Mouse (Mus musculus) G1E (cell line): ENCODE measurements around the gene Mier2. TPM values are rescaled to one million over a fixed set of nuclear protein-coding genes. Genes with fewer than 3 reads are reported as not detected.

Experiments used
- ATAC-seq: 2 replicates; pipeline ENCODE4 v1.8.0; 2016; ENCODE audit warnings: mild to moderate bottlenecking; ENCODE audit not compliant: insufficient number of reproducible peaks, poor library complexity, low FRiP score, severe bottlenecking; ENCODE audit errors: extremely low read depth
- DNase-seq: peaks from one replicate; pipeline ENCODE4 v3.0.0; 2012; ENCODE audit warnings: low spot score
- H3K27me3 ChIP-seq: 2 replicates; pipeline ENCODE4 v1.6.1; 2012; ENCODE audit warnings: mild to moderate bottlenecking, low read length, inconsistent platforms; ENCODE audit not compliant: insufficient read depth
- H3K36me3 ChIP-seq: replicated peaks from 2 replicates; pipeline ENCODE3; 2012; ENCODE audit warnings: mild to moderate bottlenecking, inconsistent platforms
- H3K4me1 ChIP-seq: 2 replicates; pipeline ENCODE4 v1.6.1; 2012; ENCODE audit warnings: low read depth, low read length, inconsistent platforms, mixed read lengths; ENCODE audit not compliant: insufficient read depth
- H3K4me3 ChIP-seq: 2 replicates; pipeline ENCODE4 v1.5.1; 2012; ENCODE audit warnings: low read depth, mild to moderate bottlenecking, inconsistent platforms, low read length, moderate library complexity, mixed read lengths
- H3K9me3 ChIP-seq: replicated peaks from 2 replicates; pipeline ENCODE4 v1.6.1; 2012; ENCODE audit warnings: inconsistent platforms
- CTCF ChIP-seq: IDR thresholded peaks from 2 replicates; pipeline ENCODE4 v1.5.1; 2012; ENCODE audit warnings: low read depth, low read length, inconsistent platforms, mixed read lengths
- GATA1 ChIP-seq: IDR thresholded peaks from 2 replicates; pipeline ENCODE4 v1.6.1; 2012; ENCODE audit warnings: borderline replicate concordance, low read length, inconsistent platforms, mixed read lengths
- GATA2 ChIP-seq: IDR thresholded peaks from 2 replicates; pipeline ENCODE4 v1.6.1; 2012; ENCODE audit warnings: low read depth, low read length, inconsistent platforms, borderline replicate concordance
- POLR2AphosphoS5 ChIP-seq: IDR thresholded peaks from 2 replicates; pipeline ENCODE4 v1.6.1; 2012; ENCODE audit warnings: low read depth, low read length, inconsistent platforms; ENCODE audit not compliant: insufficient replicate concordance
- TAL1 ChIP-seq: conservative IDR thresholded peaks from 2 replicates; pipeline ENCODE4 v1.6.1; 2012; ENCODE audit warnings: low read depth, low read length, inconsistent platforms, mixed read lengths
- polyA plus RNA-seq: library from polyadenylated mRNA; stranded (reverse); fragments of >175 nt; gene quantifications from 2 replicates; pipeline ENCODE4 v1.2.3, GENCODE M21; 2012
- total RNA-seq, 2 experiments: library from RNA; stranded (forward) in 1 of 2; stranded (reverse) in 1 of 2; fragments of 200-1000 nt in 1 of 2; fragments of >200 nt in 1 of 2; fragmentation: Nextera tagmentation in 1 of 2; gene quantifications; 2 replicates each; pipeline ENCODE4 v1.2.3; 2014 to 2017

The Mier2 gene
- total and polyA plus RNA-seq, 3 experiments, result 0.05 TPM; not detected in 2

GRCm38 (mm10) chr10:79524433-79524832 lies 30.6 kb downstream of the Mier2 start:
- no peaks in the 10 kb centered on the region; the same call in 1 of the 2 replicates for H3K27me3 ChIP-seq
- DNase-seq (no peak), ATAC-seq (no peak)
- TF ChIP-seq CTCF, result no peak
- no peak for TF ChIP-seq TAL1
- no peak for TF ChIP-seq GATA2
- TF ChIP-seq GATA1, result no peak
- no peak for TF ChIP-seq POLR2AphosphoS5
- no peaks in the 10 kb centered on the region for H3K9me3 ChIP-seq
- no peaks in the 10 kb centered on the region for H3K4me1 ChIP-seq
- no peak overlapping the region for H3K4me3 ChIP-seq
- no peaks in the 10 kb centered on the region for H3K36me3 ChIP-seq

- no peak for ATAC-seq
- Histone ChIP-seq H3K4me3 (no peak overlapping the region), H3K36me3 (no peaks in the 10 kb centered on the region), H3K9me3 (no peaks in the 10 kb centered on the region), H3K4me1 (no peaks in the 10 kb centered on the region), H3K27me3 (no peaks in the 10 kb centered on the region)
- TF ChIP-seq TAL1 (no peak), GATA2 (no peak), GATA1 (no peak), CTCF (no peak)
- DNase-seq, result no peak
Measured at GRCm38 (mm10) chr10:79506709-79507108, 48.3 kb downstream of the Mier2 start.

- Histone ChIP-seq H3K36me3 (no peaks in the 10 kb centered on the region), H3K27me3 (no peaks in the 10 kb centered on the region), H3K4me1 (no peaks in the 10 kb centered on the region), H3K9me3 (no peaks in the 10 kb centered on the region), H3K4me3 (no peak overlapping the region)
- TF ChIP-seq POLR2AphosphoS5, result no peak
- no peak for TF ChIP-seq TAL1
- TF ChIP-seq CTCF, result no peak
- no peak for TF ChIP-seq GATA2
- TF ChIP-seq GATA1, result no peak
- DNase-seq (no peak), ATAC-seq (no peak)
Measured at GRCm38 (mm10) chr10:79502830-79503644, 52.0 kb downstream of the Mier2 start.

GRCm38 (mm10) chr10:79496701-79497288 lies 58.2 kb downstream of the Mier2 start:
- ATAC-seq (no peak), DNase-seq (no peak)
- H3K27me3 ChIP-seq, result no peaks in the 10 kb centered on the region
- no peak overlapping the region for H3K4me3 ChIP-seq
- no peaks in the 10 kb centered on the region for H3K36me3 ChIP-seq
- H3K9me3 ChIP-seq, result no peaks in the 10 kb centered on the region
- no peak for TF ChIP-seq CTCF
- TF ChIP-seq GATA2, result no peak
- TF ChIP-seq GATA1, result no peak
- TF ChIP-seq TAL1, result no peak
- no peak for TF ChIP-seq POLR2AphosphoS5
- no peaks in the 10 kb centered on the region for H3K4me1 ChIP-seq

- TF ChIP-seq TAL1, result no peak
- no peak for TF ChIP-seq POLR2AphosphoS5
- no peak for TF ChIP-seq GATA2
- no peak for TF ChIP-seq CTCF
- no peak for TF ChIP-seq GATA1
- DNase-seq, result no peak
- H3K27me3 ChIP-seq, result no peaks in the 10 kb centered on the region
- no peak overlapping the region for H3K4me3 ChIP-seq
- H3K4me1 ChIP-seq, result no peaks in the 10 kb centered on the region
- no peak for ATAC-seq
- no peaks in the 10 kb centered on the region for H3K36me3 ChIP-seq
- H3K9me3 ChIP-seq, result no peaks in the 10 kb centered on the region
Measured at GRCm38 (mm10) chr10:79495886-79496285, 59.1 kb downstream of the Mier2 start.

Other genes starting within 250 kb of the Mier2 start
- gene Vmn2r82, start 198.7 kb downstream of the Mier2 start, total RNA-seq (2014; fragmentation: Nextera tagmentation), result not detected in 2 replicates
- 0.16 and 0.17 TPM in 2 replicates for gene Vmn2r82, start 198.7 kb downstream of the Mier2 start, total RNA-seq (2017)
- gene Vmn2r82, start 198.7 kb downstream of the Mier2 start, polyA plus RNA-seq, result not detected in 2 replicates
- not detected in 2 replicates for gene Vmn2r83, start 86.5 kb downstream of the Mier2 start, total RNA-seq (2014; fragmentation: Nextera tagmentation)
- gene Vmn2r83, start 86.5 kb downstream of the Mier2 start, total RNA-seq (2017), result 0.05 and 0.06 TPM in 2 replicates
- gene Vmn2r83, start 86.5 kb downstream of the Mier2 start, polyA plus RNA-seq, result not detected in 2 replicates
- not detected in 2 replicates for gene Plpp2, start 21.4 kb downstream of the Mier2 start, total RNA-seq (2014; fragmentation: Nextera tagmentation)
- gene Plpp2, start 21.4 kb downstream of the Mier2 start, total RNA-seq (2017), result 0.06 TPM in 1 of 2 replicates, not detected in the other
- gene Plpp2, start 21.4 kb downstream of the Mier2 start, polyA plus RNA-seq, result 0.21 and 0.23 TPM in 2 replicates
- not detected in 2 replicates for gene Theg, start 32.1 kb upstream of the Mier2 start, total RNA-seq (2014; fragmentation: Nextera tagmentation)
- 0.17 TPM in 1 of 2 replicates, not detected in the other for gene Theg, start 32.1 kb upstream of the Mier2 start, total RNA-seq (2017)
- not detected in 2 replicates for gene Theg, start 32.1 kb upstream of the Mier2 start, polyA plus RNA-seq
- not detected in 2 replicates for gene C2cd4c, start 58.8 kb upstream of the Mier2 start, total RNA-seq (2014; fragmentation: Nextera tagmentation)
- 0.06 TPM in 1 of 2 replicates, not detected in the other for gene C2cd4c, start 58.8 kb upstream of the Mier2 start, total RNA-seq (2017)
- gene C2cd4c, start 58.8 kb upstream of the Mier2 start, polyA plus RNA-seq, result not detected in 2 replicates
- not detected in 2 replicates for gene Shc2, start 82.7 kb upstream of the Mier2 start, total RNA-seq (2014; fragmentation: Nextera tagmentation)
- 0.05 TPM in 1 of 2 replicates, not detected in the other for gene Shc2, start 82.7 kb upstream of the Mier2 start, total RNA-seq (2017)
- not detected in 2 replicates for gene Shc2, start 82.7 kb upstream of the Mier2 start, polyA plus RNA-seq
- not detected in 2 replicates for gene Odf3l2, start 90.5 kb upstream of the Mier2 start, total RNA-seq (2014; fragmentation: Nextera tagmentation)
- 0.11 TPM in 1 of 2 replicates, not detected in the other for gene Odf3l2, start 90.5 kb upstream of the Mier2 start, total RNA-seq (2017)
- not detected in 2 replicates for gene Odf3l2, start 90.5 kb upstream of the Mier2 start, polyA plus RNA-seq
- gene Madcam1, start 109.4 kb upstream of the Mier2 start, total RNA-seq (2014; fragmentation: Nextera tagmentation), result not detected in 2 replicates
- not detected in 2 replicates for gene Madcam1, start 109.4 kb upstream of the Mier2 start, total RNA-seq (2017)
- gene Madcam1, start 109.4 kb upstream of the Mier2 start, polyA plus RNA-seq, result not detected in 2 replicates
- 13.9 and 20.2 TPM in 2 replicates for gene Tpgs1, start 114.2 kb upstream of the Mier2 start, total RNA-seq (2014; fragmentation: Nextera tagmentation)
- gene Tpgs1, start 114.2 kb upstream of the Mier2 start, total RNA-seq (2017), result 11.6 and 15.5 TPM in 2 replicates
- 78.0 and 91.9 TPM in 2 replicates for gene Tpgs1, start 114.2 kb upstream of the Mier2 start, polyA plus RNA-seq
- gene Cdc34, start 127.0 kb upstream of the Mier2 start, total RNA-seq (2014; fragmentation: Nextera tagmentation), result 81.7 and 86.7 TPM in 2 replicates
- gene Cdc34, start 127.0 kb upstream of the Mier2 start, total RNA-seq (2017), result 132 and 136 TPM in 2 replicates
- 492 and 603 TPM in 2 replicates for gene Cdc34, start 127.0 kb upstream of the Mier2 start, polyA plus RNA-seq
- not detected in 2 replicates for gene Gzmm, start 133.8 kb upstream of the Mier2 start, total RNA-seq (2014; fragmentation: Nextera tagmentation)
- gene Gzmm, start 133.8 kb upstream of the Mier2 start, total RNA-seq (2017), result 0.33 and 0.46 TPM in 2 replicates
- gene Gzmm, start 133.8 kb upstream of the Mier2 start, polyA plus RNA-seq, result 0.19 and 0.28 TPM in 2 replicates
- 742 and 832 TPM in 2 replicates for gene Bsg, start 149.3 kb upstream of the Mier2 start, total RNA-seq (2014; fragmentation: Nextera tagmentation)
- gene Bsg, start 149.3 kb upstream of the Mier2 start, total RNA-seq (2017), result 308 and 330 TPM in 2 replicates
- gene Bsg, start 149.3 kb upstream of the Mier2 start, polyA plus RNA-seq, result 872 and 1,137 TPM in 2 replicates
- 0.29 TPM in 1 of 2 replicates, not detected in the other for gene Hcn2, start 161.4 kb upstream of the Mier2 start, total RNA-seq (2014; fragmentation: Nextera tagmentation)
- gene Hcn2, start 161.4 kb upstream of the Mier2 start, total RNA-seq (2017), result 0.11 and 0.17 TPM in 2 replicates
- 0.27 and 0.47 TPM in 2 replicates for gene Hcn2, start 161.4 kb upstream of the Mier2 start, polyA plus RNA-seq
- 44.5 and 50.5 TPM in 2 replicates for gene Polrmt, start 191.4 kb upstream of the Mier2 start, total RNA-seq (2014; fragmentation: Nextera tagmentation)
- gene Polrmt, start 191.4 kb upstream of the Mier2 start, total RNA-seq (2017), result 16.7 and 17.1 TPM in 2 replicates
- 45.3 and 45.5 TPM in 2 replicates for gene Polrmt, start 191.4 kb upstream of the Mier2 start, polyA plus RNA-seq
- gene Fgf22, start 199.9 kb upstream of the Mier2 start, total RNA-seq (2014; fragmentation: Nextera tagmentation), result not detected in 2 replicates
- 0.44 TPM in 1 of 2 replicates, not detected in the other for gene Fgf22, start 199.9 kb upstream of the Mier2 start, total RNA-seq (2017)
- gene Fgf22, start 199.9 kb upstream of the Mier2 start, polyA plus RNA-seq, result not detected in 2 replicates
- gene Rnf126, start 211.8 kb upstream of the Mier2 start, total RNA-seq (2014; fragmentation: Nextera tagmentation), result 109 and 129 TPM in 2 replicates
- 23.5 and 25.2 TPM in 2 replicates for gene Rnf126, start 211.8 kb upstream of the Mier2 start, total RNA-seq (2017)
- gene Rnf126, start 211.8 kb upstream of the Mier2 start, polyA plus RNA-seq, result 353 and 382 TPM in 2 replicates
- gene Fstl3, start 222.1 kb upstream of the Mier2 start, total RNA-seq (2014; fragmentation: Nextera tagmentation), result not detected in 2 replicates
- 0.12 and 0.22 TPM in 2 replicates for gene Fstl3, start 222.1 kb upstream of the Mier2 start, total RNA-seq (2017)
- gene Fstl3, start 222.1 kb upstream of the Mier2 start, polyA plus RNA-seq, result 0.05 TPM in 1 of 2 replicates, not detected in the other
- gene Prss57, start 235.8 kb upstream of the Mier2 start, total RNA-seq (2014; fragmentation: Nextera tagmentation), result not detected in 2 replicates
- gene Prss57, start 235.8 kb upstream of the Mier2 start, total RNA-seq (2017), result 0.05 TPM in 1 of 2 replicates, not detected in the other
- not detected in 2 replicates for gene Prss57, start 235.8 kb upstream of the Mier2 start, polyA plus RNA-seq
- gene Palm, start 238.4 kb upstream of the Mier2 start, total RNA-seq (2014; fragmentation: Nextera tagmentation), result not detected in 2 replicates
- 0.11 and 0.17 TPM in 2 replicates for gene Palm, start 238.4 kb upstream of the Mier2 start, total RNA-seq (2017)
- 0.42 and 0.44 TPM in 2 replicates for gene Palm, start 238.4 kb upstream of the Mier2 start, polyA plus RNA-seq